Mouse (Mus musculus): ENCODE measurements around the gene Olfr1389. TPM values are rescaled to one million over a fixed set of nuclear protein-coding genes. Genes with fewer than 3 reads are reported as not detected.
"Not testable (repeated sequence)": the region's sequence is repeated elsewhere in the genome, so short reads cannot be mapped to it uniquely, and the experiment has no call there.

Gene Olfr1389
- polyA plus RNA-seq (2012): not detected in 2 replicates

- H3K9me3 ChIP-seq (ENCODE audit: control insufficient read depth, low read length): no peaks in the 10 kb centered on the region
Measured at GRCm38 (mm10) chr11:49422767-49423166, at the start of gene Olfr1389. TSS of gene Olfr1389 (plus strand) at chr11:49423067.

GRCm38 (mm10) chr11:49383133-49383532 lies 39.7 kb upstream of the Olfr1389 start:
- Histone ChIP-seq H3K9me3 (ENCODE audit: control insufficient read depth, low read length) (no peaks in the 10 kb centered on the region), H3K27me3 (ENCODE audit: control insufficient read depth) (no peaks in the 10 kb centered on the region), H3K4me1 (ENCODE audit: control insufficient read depth) (no peaks in the 10 kb centered on the region), H3K4me3 (replicated peaks) (no peak overlapping the region), H3K36me3 (ENCODE audit: control insufficient read depth) (no peaks in the 10 kb centered on the region)
- TF ChIP-seq GATA1 (IDR thresholded peaks at IDR 0.05; ENCODE audit: low read length): no peak
- no peak for TF ChIP-seq TAL1 (IDR thresholded peaks at IDR 0.05; ENCODE audit: low read length)

More at GRCm38 (mm10) chr11:49422767-49423166, at the start of gene Olfr1389:
- Histone ChIP-seq H3K4me1 (ENCODE audit: control insufficient read depth) (no peaks in the 10 kb centered on the region), H3K36me3 (ENCODE audit: control insufficient read depth) (no peaks in the 10 kb centered on the region), H3K4me3 (replicated peaks) (no peak within 1 kb of the TSS), H3K27me3 (ENCODE audit: control insufficient read depth) (no peaks in the 10 kb centered on the region)
- no peak for TF ChIP-seq GATA1 (IDR thresholded peaks at IDR 0.05; ENCODE audit: low read length)
- TF ChIP-seq TAL1 (IDR thresholded peaks at IDR 0.05; ENCODE audit: low read length): no peak

- H3K4me1 ChIP-seq (ENCODE audit: control insufficient read depth); H3K4me3 ChIP-seq (replicated peaks); H3K9me3 ChIP-seq (ENCODE audit: control insufficient read depth, low read length); H3K36me3 ChIP-seq (ENCODE audit: control insufficient read depth); H3K27me3 ChIP-seq (ENCODE audit: control insufficient read depth): not testable (repeated sequence)
Measured at GRCm38 (mm10) chr11:49386118-49386517, 36.7 kb upstream of the Olfr1389 start.

- not testable (repeated sequence) for H3K27me3 ChIP-seq (ENCODE audit: control insufficient read depth); H3K36me3 ChIP-seq (ENCODE audit: control insufficient read depth); H3K9me3 ChIP-seq (ENCODE audit: control insufficient read depth, low read length); H3K4me3 ChIP-seq (replicated peaks); H3K4me1 ChIP-seq (ENCODE audit: control insufficient read depth)
Measured at GRCm38 (mm10) chr11:49392707-49393106, 30.2 kb upstream of the Olfr1389 start.

GRCm38 (mm10) chr11:49406784-49407183 lies 16.1 kb upstream of the Olfr1389 start:
- H3K9me3 ChIP-seq (ENCODE audit: control insufficient read depth, low read length): no peaks in the 10 kb centered on the region
- no peaks in the 10 kb centered on the region for H3K4me1 ChIP-seq (ENCODE audit: control insufficient read depth)
- no peaks in the 10 kb centered on the region for H3K36me3 ChIP-seq (ENCODE audit: control insufficient read depth)
- TF ChIP-seq TAL1 (IDR thresholded peaks at IDR 0.05; ENCODE audit: low read length) (no peak), GATA1 (IDR thresholded peaks at IDR 0.05; ENCODE audit: low read length) (no peak)
- no peak overlapping the region for H3K4me3 ChIP-seq (replicated peaks)
- no peaks in the 10 kb centered on the region for H3K27me3 ChIP-seq (ENCODE audit: control insufficient read depth)

GRCm38 (mm10) chr11:49410540-49410939 lies 12.3 kb upstream of the Olfr1389 start:
- H3K36me3 ChIP-seq (ENCODE audit: control insufficient read depth): no peaks in the 10 kb centered on the region
- TF ChIP-seq TAL1 (IDR thresholded peaks at IDR 0.05; ENCODE audit: low read length): no peak
- no peak for TF ChIP-seq GATA1 (IDR thresholded peaks at IDR 0.05; ENCODE audit: low read length)
- no peaks in the 10 kb centered on the region for H3K4me1 ChIP-seq (ENCODE audit: control insufficient read depth)
- H3K9me3 ChIP-seq (ENCODE audit: control insufficient read depth, low read length): no peaks in the 10 kb centered on the region
- no peaks in the 10 kb centered on the region for H3K27me3 ChIP-seq (ENCODE audit: control insufficient read depth)
- no peak overlapping the region for H3K4me3 ChIP-seq (replicated peaks)

GRCm38 (mm10) chr11:49425257-49425927 lies 2.5 kb downstream of the Olfr1389 start:
- Histone ChIP-seq H3K27me3 (ENCODE audit: control insufficient read depth) (no peaks in the 10 kb centered on the region), H3K4me3 (replicated peaks) (no peak overlapping the region), H3K36me3 (ENCODE audit: control insufficient read depth) (no peaks in the 10 kb centered on the region), H3K9me3 (ENCODE audit: control insufficient read depth, low read length) (no peaks in the 10 kb centered on the region), H3K4me1 (ENCODE audit: control insufficient read depth) (no peaks in the 10 kb centered on the region)
- TF ChIP-seq TAL1 (IDR thresholded peaks at IDR 0.05; ENCODE audit: low read length) (no peak), GATA1 (IDR thresholded peaks at IDR 0.05; ENCODE audit: low read length) (no peak)

GRCm38 (mm10) chr11:49429641-49430040 lies 6.8 kb downstream of the Olfr1389 start:
- H3K4me3 ChIP-seq (replicated peaks): no peak overlapping the region
- H3K27me3 ChIP-seq (ENCODE audit: control insufficient read depth): no peaks in the 10 kb centered on the region
- H3K4me1 ChIP-seq (ENCODE audit: control insufficient read depth): no peaks in the 10 kb centered on the region
- no peaks in the 10 kb centered on the region for H3K36me3 ChIP-seq (ENCODE audit: control insufficient read depth)
- H3K9me3 ChIP-seq (ENCODE audit: control insufficient read depth, low read length): no peaks in the 10 kb centered on the region; the same call in 1 of the 2 replicates
- TF ChIP-seq GATA1 (IDR thresholded peaks at IDR 0.05; ENCODE audit: low read length): no peak
- no peak; the same call in 2 of the 3 replicates for TF ChIP-seq TAL1 (IDR thresholded peaks at IDR 0.05; ENCODE audit: low read length)

GRCm38 (mm10) chr11:49436411-49436810 lies 13.5 kb downstream of the Olfr1389 start, which contains the start of gene Olfr1388:
TSS of gene Olfr1388 (plus strand) at chr11:49436624.
- no peaks in the 10 kb centered on the region for H3K27me3 ChIP-seq (ENCODE audit: control insufficient read depth)
- H3K4me1 ChIP-seq (ENCODE audit: control insufficient read depth): no peaks in the 10 kb centered on the region
- no peaks in the 10 kb centered on the region for H3K9me3 ChIP-seq (ENCODE audit: control insufficient read depth, low read length)
- H3K36me3 ChIP-seq (ENCODE audit: control insufficient read depth): no peaks in the 10 kb centered on the region
- H3K4me3 ChIP-seq (replicated peaks): no peak within 1 kb of the TSS
- TF ChIP-seq GATA1 (IDR thresholded peaks at IDR 0.05; ENCODE audit: low read length) (no peak), TAL1 (IDR thresholded peaks at IDR 0.05; ENCODE audit: low read length) (no peak)

GRCm38 (mm10) chr11:49455043-49455442 lies 32.2 kb downstream of the Olfr1389 start, which contains the start of gene Olfr1387:
TSS of gene Olfr1387 (plus strand) at chr11:49455343.
- TF ChIP-seq GATA1 (IDR thresholded peaks at IDR 0.05; ENCODE audit: low read length) (no peak), TAL1 (IDR thresholded peaks at IDR 0.05; ENCODE audit: low read length) (no peak)
- peaks cover 2% of the 10 kb centered on the region; the same call in 1 of the 2 replicates for H3K9me3 ChIP-seq (ENCODE audit: control insufficient read depth, low read length)

GRCm38 (mm10) chr11:49464746-49465145 lies 41.9 kb downstream of the Olfr1389 start, which contains the start of gene Olfr1386:
TSS of gene Olfr1386 (plus strand) at chr11:49465046.
- not testable (repeated sequence) for H3K4me1 ChIP-seq (ENCODE audit: control insufficient read depth); H3K27me3 ChIP-seq (ENCODE audit: control insufficient read depth); H3K36me3 ChIP-seq (ENCODE audit: control insufficient read depth); H3K9me3 ChIP-seq (ENCODE audit: control insufficient read depth, low read length); H3K4me3 ChIP-seq (replicated peaks)

More at GRCm38 (mm10) chr11:49455043-49455442, 32.2 kb downstream of the Olfr1389 start, which contains the start of gene Olfr1387:
- Histone ChIP-seq H3K4me1 (ENCODE audit: control insufficient read depth) (no peaks in the 10 kb centered on the region), H3K36me3 (ENCODE audit: control insufficient read depth) (no peaks in the 10 kb centered on the region), H3K27me3 (ENCODE audit: control insufficient read depth) (no peaks in the 10 kb centered on the region), H3K4me3 (replicated peaks) (no peak within 1 kb of the TSS)
